Mouse (Mus musculus) left cerebral cortex, postnatal 25 days (tissue): ENCODE results near the gene AU041133. TPM values are rescaled to one million over a fixed set of nuclear protein-coding genes. Genes with fewer than 3 reads are reported as not detected.
"Not testable (repeated sequence)": the region's sequence is repeated elsewhere in the genome, so short reads cannot be mapped to it uniquely, and the experiment has no call there.

Experiments used
- DNase-seq, 2 experiments: peaks; one replicate each; pipeline ENCODE4 v3.0.0; 2022; ENCODE audit warnings: low spot score in 2 of 2, mixed read lengths in 1 of 2
- intact Hi-C: fragments of 180-260 bp; cut with DNase I; formaldehyde crosslinking; loops from one replicate; pipeline ENCODE4 v1.15.1; 2025
- total RNA-seq, 2 experiments: library from RNA; stranded (reverse); gene quantifications; 2 replicates each; pipeline ENCODE4 v1.2.3; 2021

Gene AU041133
- 10 to 100 TPM in 1 of 2 experiments, 1 to 10 TPM in 1; 9.2 to 10.4 TPM for total RNA-seq

DNA sequence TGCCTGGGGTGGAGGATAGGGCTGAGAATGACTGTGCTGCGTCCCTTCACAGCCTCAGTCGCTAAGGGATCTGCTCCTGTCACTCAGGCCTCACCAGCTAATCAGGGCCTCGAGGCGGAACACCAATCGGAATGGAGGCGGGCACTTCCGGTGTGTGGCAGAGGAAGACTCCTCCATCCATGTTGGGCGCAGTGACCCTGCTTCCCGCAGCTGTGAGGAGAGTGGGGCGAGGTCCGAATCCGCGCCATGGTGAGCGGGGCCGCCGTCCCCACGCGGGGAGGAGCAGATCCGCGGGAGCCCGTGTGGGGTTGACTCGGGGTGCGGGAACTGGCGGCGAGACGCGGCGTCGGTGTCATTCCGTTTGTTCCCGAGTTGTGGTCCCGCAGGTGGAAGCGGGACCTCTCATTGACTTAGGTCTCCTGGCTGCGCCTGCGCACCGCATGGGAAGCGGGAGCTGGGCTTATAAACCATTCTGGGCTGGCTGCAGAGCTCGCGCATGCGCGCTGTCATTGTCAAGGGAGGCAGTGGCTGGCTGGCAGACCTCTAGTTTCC lies at the start of gene AU041133:
Gene AU041133, plus strand, starts transcription at position 164 of the 552 bp plus-strand sequence.
- peak; percentile 92 to 97 for DNase-seq
- intact Hi-C loops, result no loop called here

DNA sequence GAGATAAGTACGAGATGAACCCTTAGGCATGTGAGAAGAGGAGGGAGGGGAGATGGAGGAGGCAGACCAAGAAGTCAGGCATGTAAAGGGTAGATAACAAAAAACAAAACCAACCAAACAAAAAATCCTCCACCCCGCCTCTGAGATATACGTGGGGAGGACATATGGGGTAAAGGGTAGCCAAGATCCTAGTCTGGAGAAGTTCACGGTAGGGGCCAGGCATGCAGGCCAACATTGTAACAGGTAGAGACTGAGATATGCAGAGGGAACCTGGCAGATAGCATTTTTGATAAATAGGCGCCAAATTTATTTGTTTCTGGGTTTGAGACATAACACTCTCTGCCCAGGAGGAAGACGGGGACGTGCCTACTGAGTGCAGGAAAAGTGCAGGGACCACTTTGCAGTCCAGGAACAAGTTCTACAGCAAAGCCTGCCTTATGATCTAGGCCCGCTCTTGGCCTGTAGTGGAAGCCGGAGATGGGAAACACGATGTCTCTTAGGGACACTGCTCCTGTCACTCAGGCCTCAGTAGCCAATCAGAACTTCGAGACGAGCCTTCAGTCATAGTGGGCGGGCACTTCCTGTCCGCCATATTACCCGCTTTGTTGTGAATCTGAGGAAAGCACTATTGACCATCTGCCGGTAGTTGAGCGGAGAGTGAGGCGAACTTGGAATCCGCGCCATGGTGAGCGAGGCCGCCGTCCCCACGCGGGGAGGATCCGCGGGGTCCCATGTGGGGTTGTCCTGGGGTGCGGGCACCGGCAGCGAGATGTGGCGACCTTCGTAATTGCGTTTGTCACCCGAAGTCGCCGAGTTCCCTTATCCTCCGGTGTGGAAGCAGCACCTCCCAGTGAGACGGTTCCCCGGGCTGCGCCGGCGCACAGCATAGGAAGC lies 44.8 kb upstream of the AU041133 start, which contains the start of gene BC024063:
Gene BC024063, plus strand, starts transcription at position 626 of the 894 bp plus-strand sequence.
- peak; percentile 76 to 85 for DNase-seq
- intact Hi-C loops, result not testable (repeated sequence)

DNA sequence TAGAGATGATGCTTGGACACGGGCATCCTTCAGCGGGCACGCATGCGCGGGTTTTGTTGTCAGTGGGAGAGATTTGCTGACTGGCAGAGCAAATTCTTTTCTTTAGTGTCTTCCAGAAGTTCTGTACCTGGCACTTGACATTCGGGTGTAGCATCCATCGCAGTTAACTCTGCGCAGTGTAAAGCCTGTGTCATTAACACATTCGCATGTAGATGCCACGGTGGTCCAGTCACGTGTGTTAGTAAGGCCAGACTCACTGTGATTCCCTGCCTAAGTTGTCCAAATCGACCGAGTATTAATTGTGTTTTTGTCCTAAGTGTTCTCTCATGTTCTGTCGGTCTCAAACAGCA lies 44.2 kb upstream of the AU041133 start:
- peak in 1 of 2 experiments; percentile 7 for DNase-seq
- intact Hi-C loops, result not testable (repeated sequence)

DNA sequence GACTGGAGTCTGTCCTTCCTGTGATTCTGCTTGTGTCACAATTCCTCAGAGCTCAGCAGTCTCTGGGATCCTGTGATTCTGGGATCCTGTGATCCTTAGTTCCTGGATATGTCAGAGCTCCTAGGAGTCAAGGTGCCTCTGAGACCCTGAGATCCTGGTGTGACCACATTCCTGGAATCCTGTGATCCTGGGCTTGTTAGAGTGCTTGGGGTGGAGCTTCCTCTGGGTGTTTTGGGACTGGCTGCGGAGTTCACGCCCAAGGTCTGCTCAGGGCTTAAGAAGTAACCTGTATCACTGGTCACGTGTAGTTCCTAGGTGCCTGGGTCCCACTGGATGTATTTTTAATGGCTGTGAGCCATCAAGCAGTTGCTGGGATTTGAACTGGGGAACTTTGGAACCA lies 10.6 kb upstream of the AU041133 start:
- intact Hi-C loops, result no loop called here
- no peak for DNase-seq

DNA sequence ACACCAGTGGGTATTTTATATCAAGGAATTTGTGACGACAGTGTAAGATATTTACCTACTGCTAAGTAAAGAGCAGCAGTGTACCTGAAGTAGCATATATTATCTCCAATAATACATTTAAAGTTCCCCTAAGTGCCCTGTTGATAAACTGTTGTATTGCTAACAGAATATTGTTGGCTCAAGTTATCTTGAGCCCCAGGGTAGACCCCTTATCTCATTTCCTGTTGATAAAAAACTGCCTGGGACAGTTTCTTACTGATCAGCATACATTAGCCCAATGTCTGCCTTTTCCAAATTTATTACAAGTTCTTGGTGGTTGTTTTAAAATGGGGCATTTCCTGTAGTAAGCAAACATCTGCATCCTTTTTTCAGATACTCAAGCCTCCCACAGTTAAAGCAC lies 17.5 kb downstream of the AU041133 start:
- DNase-seq, result no peak
- intact Hi-C loops, result no loop called here

DNA sequence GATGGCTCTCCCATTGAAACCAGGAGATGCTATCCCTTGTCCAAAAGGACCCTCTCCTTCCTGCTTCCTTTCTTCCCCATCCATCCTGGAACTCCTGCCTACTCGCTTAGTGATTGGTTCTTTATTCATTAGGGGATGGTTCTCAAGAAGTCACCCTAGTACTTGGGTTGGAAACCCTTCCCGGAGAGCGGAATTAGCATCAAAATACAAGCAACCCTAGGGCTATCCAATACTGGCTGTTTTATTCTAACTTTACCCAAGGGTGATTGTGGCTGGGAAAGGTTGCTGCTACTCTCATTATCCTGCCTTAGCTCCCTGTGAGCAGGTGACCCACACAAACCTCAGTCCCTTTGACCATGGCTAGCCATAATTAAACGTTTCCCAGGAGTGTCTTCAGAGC lies 19.8 kb downstream of the AU041133 start:
- no peak for DNase-seq
- intact Hi-C loops, result no loop called here

DNA sequence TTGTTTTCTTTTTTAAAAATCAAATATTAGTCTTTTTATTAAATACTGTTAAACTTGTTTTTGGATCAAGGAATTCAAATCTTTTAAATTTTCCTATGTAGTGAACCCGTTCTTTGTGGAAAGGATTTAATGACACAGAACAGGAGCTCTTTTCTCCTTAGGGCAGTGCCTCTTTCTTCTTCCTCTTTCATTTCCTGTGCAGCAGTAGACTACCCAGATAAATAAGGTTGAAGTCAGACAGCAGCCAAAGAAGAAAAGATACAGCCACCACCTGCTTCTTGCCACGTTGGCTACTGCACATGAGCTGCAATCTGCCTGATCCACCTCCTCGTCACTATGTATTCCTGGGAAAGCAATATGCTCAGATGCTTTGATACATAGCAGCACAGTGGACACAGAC lies 40.0 kb downstream of the AU041133 start:
- intact Hi-C loops, result no loop called here
- no peak for DNase-seq

DNA sequence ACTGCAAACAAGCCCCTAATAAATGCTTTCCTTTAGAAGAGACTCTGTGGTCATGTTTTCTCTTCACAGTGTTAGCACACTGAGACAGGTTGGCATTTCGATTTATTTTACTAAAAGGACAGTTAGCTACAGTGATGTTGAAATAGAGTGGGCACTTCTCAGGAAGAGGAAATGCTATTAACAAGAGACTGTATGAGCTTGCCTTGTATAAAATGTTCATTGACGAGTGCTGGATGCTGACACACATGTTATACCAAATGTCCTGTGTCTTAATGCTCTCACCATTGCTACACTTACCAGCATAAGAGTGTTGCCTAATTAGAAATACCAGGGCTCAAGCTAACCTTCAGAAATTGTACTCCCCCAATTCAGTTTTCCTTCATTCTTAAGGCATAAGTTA lies 42.0 kb downstream of the AU041133 start:
- DNase-seq, result no peak
- intact Hi-C loops, result loop anchor here (10.0 kb wide), 2 partner anchors 565 to 665 kb away; partner anchors contain the start of genes BC025920, S1pr4 and Tle6

DNA sequence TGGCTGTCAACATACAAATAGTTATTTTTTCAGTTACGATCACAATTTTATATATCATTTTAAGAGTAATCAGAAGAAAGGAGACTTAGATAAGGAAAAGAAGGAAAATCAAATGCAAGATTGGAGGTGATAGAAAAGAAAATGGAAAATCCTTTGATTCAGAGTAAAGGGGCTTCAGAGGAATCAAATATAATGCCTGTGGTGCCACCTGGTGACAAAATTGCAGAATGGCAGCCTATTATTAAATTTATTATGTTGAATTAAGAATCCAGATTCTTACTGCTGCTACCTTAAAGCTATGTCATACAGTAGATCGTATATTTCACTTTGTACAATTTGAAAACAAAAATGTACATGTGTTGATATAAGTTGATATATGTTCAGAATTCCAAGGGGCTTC lies 43.0 kb downstream of the AU041133 start:
- DNase-seq, result no peak
- intact Hi-C loops, result loop anchor here (10.0 kb wide), 2 partner anchors 566 to 666 kb away; partner anchors contain the start of genes BC025920, S1pr4 and Tle6

DNA sequence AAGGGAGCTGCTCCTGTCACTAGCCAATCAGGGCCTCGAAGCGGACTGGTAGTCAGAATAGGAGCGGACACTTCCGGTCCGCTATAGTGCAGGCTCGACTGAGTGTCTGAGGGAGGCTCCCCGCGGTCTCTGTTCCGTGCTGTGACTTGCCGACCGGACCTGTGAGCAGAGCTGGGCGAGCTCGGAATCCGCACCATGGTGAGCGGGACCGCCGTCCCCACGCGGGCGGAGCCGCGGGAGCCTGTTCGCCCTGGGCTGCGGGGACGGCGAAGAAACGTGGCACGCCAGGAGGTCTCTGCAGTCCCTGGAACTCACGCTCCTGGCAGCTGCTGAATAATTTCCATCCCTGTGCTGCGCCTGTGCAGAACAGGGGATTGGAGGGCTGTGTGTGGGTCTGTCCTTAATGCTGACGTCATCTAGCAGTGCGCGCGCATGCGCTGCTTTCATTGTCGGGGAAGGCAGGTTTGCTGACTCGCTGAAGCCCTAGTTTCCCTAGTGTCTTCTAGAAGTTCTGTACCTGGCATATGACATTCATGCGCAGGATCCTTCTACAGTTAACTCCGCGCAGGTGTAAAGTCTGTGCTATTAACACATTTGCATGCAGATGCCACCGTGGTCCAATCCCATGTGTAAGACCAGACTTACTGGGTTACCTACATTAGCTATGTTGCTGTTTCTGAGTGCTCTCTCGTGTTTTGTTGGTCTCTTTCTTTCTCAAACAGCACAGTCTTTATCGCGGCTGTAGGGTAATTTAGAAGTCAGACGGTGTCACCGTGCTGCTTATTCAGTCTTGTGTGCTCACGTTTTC lies 50.6 kb downstream of the AU041133 start:
- intact Hi-C loops, result loop anchor here (10.0 kb wide), 2 partner anchors 574 to 674 kb away; partner anchors contain the start of genes BC025920, S1pr4 and Tle6

More for the DNA sequence above, 50.6 kb downstream of the AU041133 start:
- DNase-seq, result peak; percentile 87 to 95

Other genes starting within 250 kb of the AU041133 start
- gene Zfp781, start 197.5 kb upstream of the AU041133 start, total RNA-seq, result 1 to 10 TPM; 4.4 to 4.5 TPM
- 10 to 100 TPM; 10.4 to 10.6 TPM for gene Zfp873, start 79.9 kb upstream of the AU041133 start, total RNA-seq
- gene BC024063, start 44.7 kb upstream of the AU041133 start, total RNA-seq, result 1 to 10 TPM; 7.9 to 8.6 TPM
- 10 to 100 TPM; 21.7 to 22.3 TPM for gene Zfp938, start 113.3 kb downstream of the AU041133 start, total RNA-seq
- not detected for gene 4932415D10Rik, start 188.6 kb downstream of the AU041133 start, total RNA-seq
- 1 to 10 TPM; 7.0 to 8.4 TPM for gene Gm4924, start 226.2 kb downstream of the AU041133 start, total RNA-seq